Mouse (Mus musculus): ENCODE results near the gene Ptprcap.

DNA sequence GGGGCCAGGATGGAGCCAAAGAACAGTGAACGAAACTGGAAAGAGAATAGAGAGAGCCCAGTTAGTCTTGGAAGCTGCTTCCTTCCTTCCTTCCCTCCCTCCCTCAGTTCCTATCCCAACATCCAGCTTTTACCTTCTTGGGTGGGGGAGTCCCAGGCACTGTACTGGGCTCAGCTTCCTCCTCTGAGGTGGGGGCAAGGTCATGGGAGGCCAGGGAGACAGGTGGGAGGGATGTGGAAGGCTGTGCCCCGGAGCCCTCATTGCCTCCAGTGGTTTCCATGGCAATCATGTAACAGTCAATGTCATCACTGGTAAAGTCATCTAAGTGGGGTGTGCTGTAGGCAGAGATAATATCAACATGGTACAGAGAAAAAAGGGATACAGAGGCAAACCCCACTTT, 42.6 kb downstream of the Ptprcap start:
- no peak for TF ChIP-seq CTCF (IDR thresholded peaks at IDR 0.05; ENCODE audit: low read depth, low read length)
- TF ChIP-seq POLR2A (IDR thresholded peaks at IDR 0.05; ENCODE audit: extremely low read depth, insufficient read depth, low read length) = no peak

All from liver, adult 2 months (tissue).